Mouse (Mus musculus): ENCODE measurements around the gene Mab21l2.

DNA sequence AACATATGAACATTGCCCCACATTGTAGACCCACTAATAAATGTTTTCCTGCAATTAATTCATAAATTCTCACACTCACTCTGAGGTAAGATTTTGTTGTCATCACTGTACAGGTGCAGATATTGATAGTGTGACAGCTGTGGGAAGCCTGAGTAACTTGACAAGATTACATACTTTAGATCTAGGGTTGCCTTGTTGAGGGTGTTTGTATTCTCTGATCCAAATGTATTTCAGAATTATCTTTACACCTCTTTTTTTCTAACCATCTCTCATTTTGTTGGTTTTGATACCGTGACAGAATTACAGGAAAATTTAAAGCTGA is 12.6 kb upstream of the Mab21l2 start:
- TF ChIP-seq CTCF (conservative IDR thresholded peaks at IDR 0.05 in 1 of 2, IDR thresholded peaks at IDR 0.05 in 1 of 2; ENCODE audit: low read depth in 2 of 2, low read length in 2 of 2): no peak
- TF ChIP-seq SMC3 (IDR thresholded peaks at IDR 0.05; ENCODE audit: low read depth, low read length): no peak
- no peak for TF ChIP-seq UBTF (IDR thresholded peaks at IDR 0.05; ENCODE audit: low read depth, low read length)
- TF ChIP-seq TBP (conservative IDR thresholded peaks at IDR 0.05; ENCODE audit: low read depth, low read length): no peak
- no peak for TF ChIP-seq POLR2AphosphoS2 (IDR thresholded peaks at IDR 0.05; ENCODE audit: low read depth, low read length)
- TF ChIP-seq POLR2A (IDR thresholded peaks at IDR 0.05; ENCODE audit: low read depth, low read length): no peak
- no peak for TF ChIP-seq ELF1 (IDR thresholded peaks at IDR 0.05; ENCODE audit: low read depth, low read length)
- no peak for TF ChIP-seq RAD21 (IDR thresholded peaks at IDR 0.05; ENCODE audit: low read depth, low read length)
- TF ChIP-seq NRF1 (IDR thresholded peaks at IDR 0.05; ENCODE audit: low read depth, low read length): no peak
- no peak for TF ChIP-seq KAT2A (IDR thresholded peaks at IDR 0.05; ENCODE audit: insufficient replicate concordance, low read length)
- no peak for TF ChIP-seq ETS1 (conservative IDR thresholded peaks at IDR 0.05; ENCODE audit: low read depth, low read length)
- TF ChIP-seq MEF2A (IDR thresholded peaks at IDR 0.05; ENCODE audit: borderline replicate concordance, low read depth, low read length): no peak
- TF ChIP-seq USF1 (IDR thresholded peaks at IDR 0.05; ENCODE audit: low read depth, low read length): no peak
